ENCODE assay signal across 17 mouse cellular contexts in genomic region chr5:75969887-75970286, GRCm38 (mm10). TPM values are rescaled to one million over a fixed set of nuclear protein-coding genes. Genes with fewer than 3 reads are reported as not detected.
"Had no signal": no experiment of that assay in that cellular context is flagged by ENCODE, and none has a peak within 500 bp of the region (broad histone marks: within the 10 kb centered on the region; RNA-seq: fewer than 3 reads in every experiment).

No protein-coding gene starts in this region.

- H3K27me3 ChIP-seq: lung, embryonic 15.5 days; midbrain, embryonic 15.5 days; neural tube, embryonic 13.5 days; stomach, embryonic 15.5 days had no signal

- H3K4me3 ChIP-seq: kidney, embryonic 15.5 days; liver, embryonic 12.5 days; liver, embryonic 15.5 days; lung, embryonic 15.5 days; midbrain, embryonic 12.5 days; midbrain, embryonic 15.5 days; myocyte; neural tube, embryonic 13.5 days; stomach, embryonic 15.5 days had no signal

- H3K27ac ChIP-seq: kidney, embryonic 15.5 days; liver, embryonic 12.5 days; liver, embryonic 15.5 days; lung, embryonic 15.5 days; macrophage; midbrain, embryonic 12.5 days; midbrain, embryonic 15.5 days; neural tube, embryonic 13.5 days; stomach, embryonic 15.5 days had no signal

- DNase-seq: kidney, postnatal 10 days; left cerebral cortex, postnatal 4 days; lung, adult 18-20 months; retina, postnatal 1 day; right cerebral cortex, postnatal 25 days; spleen, adult 18-20 months; thymus, postnatal 25 days had no signal

- ATAC-seq: liver, embryonic 12.5 days; midbrain, embryonic 15.5 days had no signal

- H3K36me3 ChIP-seq: kidney, embryonic 15.5 days; liver, embryonic 12.5 days; liver, embryonic 15.5 days; lung, embryonic 15.5 days; midbrain, embryonic 12.5 days; midbrain, embryonic 15.5 days; neural tube, embryonic 13.5 days; stomach, embryonic 15.5 days had no signal

- H3K9ac ChIP-seq: kidney, embryonic 15.5 days; liver, embryonic 12.5 days; liver, embryonic 15.5 days; lung, embryonic 15.5 days; midbrain, embryonic 12.5 days; midbrain, embryonic 15.5 days; neural tube, embryonic 13.5 days; stomach, embryonic 15.5 days had no signal

- H3K4me1 ChIP-seq: kidney, embryonic 15.5 days; liver, embryonic 12.5 days; liver, embryonic 15.5 days; lung, embryonic 15.5 days; midbrain, embryonic 12.5 days; midbrain, embryonic 15.5 days; neural tube, embryonic 13.5 days; stomach, embryonic 15.5 days had no signal

- H3K4me2 ChIP-seq: kidney, embryonic 15.5 days; liver, embryonic 12.5 days; liver, embryonic 15.5 days; lung, embryonic 15.5 days; midbrain, embryonic 12.5 days; midbrain, embryonic 15.5 days; neural tube, embryonic 13.5 days; stomach, embryonic 15.5 days had no signal

- H3K9me3 ChIP-seq: kidney, embryonic 15.5 days; liver, embryonic 12.5 days; liver, embryonic 15.5 days; lung, embryonic 15.5 days; midbrain, embryonic 12.5 days; midbrain, embryonic 15.5 days; neural tube, embryonic 13.5 days; stomach, embryonic 15.5 days had no signal

RNA-seq across cellular contexts. Expression of gene Kdr, which starts 8.4 kb away (rescaled TPM):
- polyA plus RNA-seq: myocyte had no signal
